ENCODE assay signal across 19 mouse cellular contexts in genomic region chr1:153702166-153702852, GRCm38 (mm10). TPM values are rescaled to one million over a fixed set of nuclear protein-coding genes. Genes with fewer than 3 reads are reported as not detected.
DNase-seq lines count a peak whose midpoint lies in the region; ATAC-seq and TF ChIP-seq lines count a peak whose summit lies in the region.
"Had no signal": no experiment of that assay in that cellular context is flagged by ENCODE, and none has a peak within 500 bp of the region (broad histone marks: within the 10 kb centered on the region; RNA-seq: fewer than 3 reads in every experiment).

No protein-coding gene starts in this region.

- TF ChIP-seq RAD21 in CH12.LX (IDR thresholded peaks at IDR 0.05; ENCODE audit: low read depth, low read length): no peak

- H3K36me3 ChIP-seq in forebrain, embryonic 11.5 days (ENCODE audit: control insufficient read depth, insufficient read depth, low read length): no peaks in the 10 kb centered on the region
- H3K36me3 ChIP-seq in forebrain, embryonic 14.5 days (ENCODE audit: control insufficient read depth, insufficient read depth, low read length): no peaks in the 10 kb centered on the region
- no peaks in the 10 kb centered on the region for H3K36me3 ChIP-seq in CH12.LX (replicated peaks in 1 of 2; ENCODE audit: control insufficient read depth in 1 of 2, insufficient read depth in 1 of 2, low read length in 1 of 2)
- H3K36me3 ChIP-seq in forebrain, embryonic 15.5 days: no peaks in the 10 kb centered on the region
- no peaks in the 10 kb centered on the region for H3K36me3 ChIP-seq in midbrain, embryonic 11.5 days (ENCODE audit: control insufficient read depth, insufficient read depth, low read length)
- H3K36me3 ChIP-seq: heart, embryonic 10.5 days had no signal

- dilution Hi-C loops in CH12.LX (cut with MboI; ENCODE audit: extremely low pct_ligation_motif_present, extremely low pct_unique_long_range_greater_than_20kb, low sequenced_read_pairs): no loop called here

- H3K4me1 ChIP-seq in forebrain, embryonic 11.5 days (replicated peaks; ENCODE audit: control insufficient read depth, insufficient read depth, low read length): peaks cover 25% of the 10 kb centered on the region
- H3K4me1 ChIP-seq in forebrain, embryonic 14.5 days (ENCODE audit: control insufficient read depth, insufficient read depth, low read length): peaks cover 17% of the 10 kb centered on the region
- H3K4me1 ChIP-seq in CH12.LX (ENCODE audit: control insufficient read depth in 1 of 2, insufficient read depth in 2 of 2): peaks cover 16 to 69% of the 10 kb centered on the region in 2 experiments
- H3K4me1 ChIP-seq in forebrain, embryonic 15.5 days: peaks cover 29% of the 10 kb centered on the region
- H3K4me1 ChIP-seq in midbrain, embryonic 11.5 days (ENCODE audit: control insufficient read depth, insufficient read depth, low read length): peaks cover 26% of the 10 kb centered on the region

- WGBS in forebrain, embryonic 11.5 days: 86% methylated on average over 8 of the region's 8 CpGs
- WGBS in forebrain, embryonic 14.5 days: 84% methylated on average over 8 of the region's 8 CpGs
- WGBS in forebrain, embryonic 15.5 days: 83% methylated on average over 8 of the region's 8 CpGs
- 82% methylated on average over 8 of the region's 8 CpGs for WGBS in midbrain, embryonic 11.5 days

- TF ChIP-seq POLR2A in CH12.LX (IDR thresholded peaks at IDR 0.05; ENCODE audit: low read depth, low read length): no peak

- peak overlapping the region; percentile 85 for H3K27ac ChIP-seq in forebrain, embryonic 11.5 days (ENCODE audit: low read depth, low read length)
- H3K27ac ChIP-seq in forebrain, embryonic 14.5 days (ENCODE audit: low read depth, low read length): no peak overlapping the region
- no peak overlapping the region for H3K27ac ChIP-seq in CH12.LX (ENCODE audit: insufficient read depth, low read depth)
- H3K27ac ChIP-seq in forebrain, embryonic 15.5 days (replicated peaks): peak overlapping the region; percentile 70
- H3K27ac ChIP-seq in midbrain, embryonic 11.5 days (ENCODE audit: low read depth, low read length): peak overlapping the region; percentile 89
- H3K27ac ChIP-seq: liver, embryonic 14.5 days had no signal

- H3K9me3 ChIP-seq in forebrain, embryonic 11.5 days (ENCODE audit: control insufficient read depth, low read length): no peaks in the 10 kb centered on the region
- H3K9me3 ChIP-seq in forebrain, embryonic 14.5 days (replicated peaks; ENCODE audit: control insufficient read depth, low read length): no peaks in the 10 kb centered on the region
- H3K9me3 ChIP-seq in CH12.LX (replicated peaks; ENCODE audit: low read length): peaks cover 5% of the 10 kb centered on the region
- no peaks in the 10 kb centered on the region for H3K9me3 ChIP-seq in forebrain, embryonic 15.5 days
- H3K9me3 ChIP-seq in midbrain, embryonic 11.5 days (ENCODE audit: control insufficient read depth, low read length): no peaks in the 10 kb centered on the region
- H3K9me3 ChIP-seq: heart, embryonic 10.5 days had no signal

- DNase-seq in forebrain, embryonic 11.5 days (ENCODE audit: low spot score): no peak
- DNase-seq in forebrain, embryonic 14.5 days (ENCODE audit: low spot score): no peak
- no peak for DNase-seq in CH12.LX (ENCODE audit: extremely low read depth)
- no peak for DNase-seq in midbrain, embryonic 11.5 days (ENCODE audit: low spot score, missing footprints)
- DNase-seq in urinary bladder, adult 18-20 months (ENCODE audit: low spot score in 2 of 2): no peak
- no peak for DNase-seq in adrenal gland, postnatal 25 days
- no peak for DNase-seq in urinary bladder, postnatal 10 days (ENCODE audit: low spot score)
- DNase-seq: cerebellum, adult 11 months; cerebellum, postnatal 14 days; embryo, embryonic 11 days; kidney, adult 8-10 months; lung, postnatal 10 days; spleen, adult 18-20 months; thymus, adult 2 months had no signal

- no peaks in the 10 kb centered on the region for H3K79me2 ChIP-seq in CH12.LX (replicated peaks; ENCODE audit: control insufficient read depth, extremely low read depth, insufficient read depth, poor library complexity, severe bottlenecking)

- no peak overlapping the region for H3K9ac ChIP-seq in forebrain, embryonic 11.5 days (ENCODE audit: low read length)
- no peak overlapping the region for H3K9ac ChIP-seq in forebrain, embryonic 14.5 days (ENCODE audit: low read length)
- no peak overlapping the region for H3K9ac ChIP-seq in CH12.LX (ENCODE audit: insufficient read depth, low read depth)
- H3K9ac ChIP-seq in forebrain, embryonic 15.5 days (replicated peaks): no peak overlapping the region
- H3K9ac ChIP-seq in midbrain, embryonic 11.5 days (ENCODE audit: low read length): no peak overlapping the region
- H3K9ac ChIP-seq: liver, embryonic 14.5 days had no signal

- no peak overlapping the region for H3K4me3 ChIP-seq in forebrain, embryonic 11.5 days (ENCODE audit: low read depth, low read length)
- no peak overlapping the region for H3K4me3 ChIP-seq in forebrain, embryonic 14.5 days (ENCODE audit: low read depth, low read length)
- H3K4me3 ChIP-seq in CH12.LX (replicated peaks in 1 of 3; ENCODE audit: low read depth in 2 of 3, low read length in 2 of 3, poor library complexity in 1 of 3): no peak overlapping the region
- no peak overlapping the region for H3K4me3 ChIP-seq in forebrain, embryonic 15.5 days
- H3K4me3 ChIP-seq in midbrain, embryonic 11.5 days (ENCODE audit: low read depth, low read length): no peak overlapping the region
- H3K4me3 ChIP-seq: erythroblast, embryonic 14.5 days; heart, embryonic 10.5 days had no signal

- in situ Hi-C loops in CH12.LX (cut with MboI; ENCODE audit: low pct_ligation_motif_present, low pct_unique_long_range_greater_than_20kb, low sequenced_read_pairs): loop anchor here (5.0 kb wide), 1 partner anchor 35 kb away; no protein-coding TSS in a partner anchor

- TF ChIP-seq EP300 in CH12.LX (IDR thresholded peaks at IDR 0.05; ENCODE audit: low read length): no peak

- TF ChIP-seq CTCF in CH12.LX (conservative IDR thresholded peaks at IDR 0.05 in 1 of 2, IDR thresholded peaks at IDR 0.05 in 1 of 2; ENCODE audit: low read depth in 2 of 2, low read length in 2 of 2): no peak

- H3K4me2 ChIP-seq in forebrain, embryonic 11.5 days (ENCODE audit: low read depth, low read length, severe bottlenecking): no peak overlapping the region
- no peak overlapping the region for H3K4me2 ChIP-seq in forebrain, embryonic 14.5 days (ENCODE audit: low read length)
- H3K4me2 ChIP-seq in CH12.LX (ENCODE audit: insufficient read depth, low read depth, poor library complexity, severe bottlenecking): 0 out of 2 replicates have a peak overlapping the region, but pooled peaks have one; percentile 24
- no peak overlapping the region for H3K4me2 ChIP-seq in forebrain, embryonic 15.5 days (replicated peaks)
- H3K4me2 ChIP-seq in midbrain, embryonic 11.5 days: no peak overlapping the region

- ATAC-seq in forebrain, embryonic 11.5 days (replicated peaks; ENCODE audit: low FRiP score): no peak
- no peak for ATAC-seq in forebrain, embryonic 14.5 days
- 0 out of 2 replicates have a peak, but pooled peaks have one; percentile 2 for ATAC-seq in forebrain, embryonic 15.5 days (replicated peaks)
- ATAC-seq in midbrain, embryonic 11.5 days (ENCODE audit: low FRiP score): no peak

- no peaks in the 10 kb centered on the region for H3K27me3 ChIP-seq in forebrain, embryonic 11.5 days (ENCODE audit: control insufficient read depth, insufficient read depth, low read length)
- H3K27me3 ChIP-seq in forebrain, embryonic 14.5 days (replicated peaks; ENCODE audit: control insufficient read depth, insufficient read depth, low read length): no peaks in the 10 kb centered on the region
- H3K27me3 ChIP-seq in CH12.LX (replicated peaks): peaks cover 6% of the 10 kb centered on the region
- no peaks in the 10 kb centered on the region for H3K27me3 ChIP-seq in forebrain, embryonic 15.5 days
- no peaks in the 10 kb centered on the region for H3K27me3 ChIP-seq in midbrain, embryonic 11.5 days (ENCODE audit: control insufficient read depth, insufficient read depth, low read length)

TF ChIP-seq in CH12.LX, 34 proteins besides CTCF, POLR2A, EP300 and RAD21 (continues in another document):
- TF ChIP-seq ELF1 (IDR thresholded peaks at IDR 0.05; ENCODE audit: low read depth, low read length) (no peak), TBP (conservative IDR thresholded peaks at IDR 0.05; ENCODE audit: low read depth, low read length) (no peak), ZKSCAN1 (IDR thresholded peaks at IDR 0.05; ENCODE audit: borderline replicate concordance, low read depth, low read length) (no peak)

RNA-seq across cellular contexts. Expression of gene Rgs16, which starts 37.8 kb away (rescaled TPM):
- 24.3 and 25.3 TPM in 2 replicates for polyA plus RNA-seq in forebrain, embryonic 11.5 days (2014; fragmentation: Nextera tagmentation; extraction: Ambion mirVana)
- polyA plus RNA-seq in forebrain, embryonic 14.5 days (2014; fragmentation: Nextera tagmentation; extraction: Ambion mirVana): 20.0 and 22.9 TPM in 2 replicates
- 0.21 and 0.25 TPM in 2 replicates for total RNA-seq in CH12.LX (2012; rRNA removed)
- total RNA-seq in CH12.LX (2014; rRNA removed): 0.15 TPM in 2 replicates
- polyA plus RNA-seq in CH12.LX (2012; ENCODE audit: insufficient read length, low read depth): 0.26 TPM in 1 of 2 replicates, not detected in the other
- 39.2 and 42.1 TPM in 2 replicates for polyA plus RNA-seq in forebrain, embryonic 15.5 days (2015; fragmentation: Nextera tagmentation; extraction: Ambion mirVana)
- 20.3 and 21.6 TPM in 2 replicates for polyA plus RNA-seq in midbrain, embryonic 11.5 days (2014; fragmentation: Nextera tagmentation; extraction: Ambion mirVana)
- 5.5 and 6.4 TPM in 2 replicates for total RNA-seq in adrenal gland, postnatal 25 days (2021)
- polyA plus RNA-seq: erythroblast, embryonic 14.5 days had no signal

RNA-seq across cellular contexts. Expression of gene Rnasel, which starts 46.9 kb away (rescaled TPM):
- 19.3 and 19.5 TPM in 2 replicates for polyA plus RNA-seq in forebrain, embryonic 11.5 days (2014; fragmentation: Nextera tagmentation; extraction: Ambion mirVana)
- 29.9 and 37.3 TPM in 2 replicates for polyA plus RNA-seq in forebrain, embryonic 14.5 days (2014; fragmentation: Nextera tagmentation; extraction: Ambion mirVana)
- total RNA-seq in CH12.LX (2012; rRNA removed) (7.5 and 8.4 TPM in 2 replicates), CH12.LX (2014; rRNA removed) (9.2 and 9.7 TPM in 2 replicates)
- polyA plus RNA-seq in CH12.LX (2012; ENCODE audit: insufficient read length, low read depth): 18.8 and 19.8 TPM in 2 replicates
- polyA plus RNA-seq in forebrain, embryonic 15.5 days (2015; fragmentation: Nextera tagmentation; extraction: Ambion mirVana): 42.5 and 44.4 TPM in 2 replicates
- polyA plus RNA-seq in midbrain, embryonic 11.5 days (2014; fragmentation: Nextera tagmentation; extraction: Ambion mirVana): 27.5 and 28.3 TPM in 2 replicates
- total RNA-seq in adrenal gland, postnatal 25 days (2021): 13.9 and 17.6 TPM in 2 replicates

RNA-seq across cellular contexts. Expression of gene Rgs8, which starts 49.5 kb away (rescaled TPM):
- polyA plus RNA-seq in forebrain, embryonic 11.5 days (2014; fragmentation: Nextera tagmentation; extraction: Ambion mirVana): 12.1 and 12.2 TPM in 2 replicates
- 14.6 and 15.0 TPM in 2 replicates for polyA plus RNA-seq in forebrain, embryonic 14.5 days (2014; fragmentation: Nextera tagmentation; extraction: Ambion mirVana)
- not detected in 2 replicates for total RNA-seq in CH12.LX (2012; rRNA removed)
- not detected in 2 replicates for total RNA-seq in CH12.LX (2014; rRNA removed)
- polyA plus RNA-seq in CH12.LX (2012; ENCODE audit: insufficient read length, low read depth): 0.03 TPM in 1 of 2 replicates, not detected in the other
- 19.2 and 19.7 TPM in 2 replicates for polyA plus RNA-seq in forebrain, embryonic 15.5 days (2015; fragmentation: Nextera tagmentation; extraction: Ambion mirVana)
- polyA plus RNA-seq in midbrain, embryonic 11.5 days (2014; fragmentation: Nextera tagmentation; extraction: Ambion mirVana): 12.7 and 14.1 TPM in 2 replicates
- not detected in 2 replicates for total RNA-seq in adrenal gland, postnatal 25 days (2021)
- total RNA-seq: heart, postnatal 14 days had no signal
- polyA plus RNA-seq: erythroblast, embryonic 14.5 days had no signal

Comparison
In these comparisons a context has a peak if more than half of its experiments do, and no peak if none do; other contexts are left out.
1. H3K27ac ChIP-seq: peak in forebrain, embryonic 11.5 days (single experiment), forebrain, embryonic 15.5 days (single experiment) and midbrain, embryonic 11.5 days (single experiment); none in forebrain, embryonic 14.5 days (single experiment) and CH12.LX (single experiment).
2. RNA of gene Rgs16, which starts 37.8 kb away (polyA plus RNA-seq): 39.2 to 42.1 TPM in forebrain, embryonic 15.5 days, 24.3 to 25.3 TPM in forebrain, embryonic 11.5 days, 20.3 to 21.6 TPM in midbrain, embryonic 11.5 days and 20.0 to 22.9 TPM in forebrain, embryonic 14.5 days; 0.26 TPM in CH12.LX; every median in the first group is over 10 times any median in the second.
3. RNA of gene Rgs8, which starts 49.5 kb away (polyA plus RNA-seq): 19.2 to 19.7 TPM in forebrain, embryonic 15.5 days, 14.6 to 15.0 TPM in forebrain, embryonic 14.5 days, 12.7 to 14.1 TPM in midbrain, embryonic 11.5 days and 12.1 to 12.2 TPM in forebrain, embryonic 11.5 days; 0.03 TPM in CH12.LX; every median in the first group is over 10 times any median in the second.